19 mouse cellular contexts compared by ENCODE assay signal in the genomic region with DNA sequence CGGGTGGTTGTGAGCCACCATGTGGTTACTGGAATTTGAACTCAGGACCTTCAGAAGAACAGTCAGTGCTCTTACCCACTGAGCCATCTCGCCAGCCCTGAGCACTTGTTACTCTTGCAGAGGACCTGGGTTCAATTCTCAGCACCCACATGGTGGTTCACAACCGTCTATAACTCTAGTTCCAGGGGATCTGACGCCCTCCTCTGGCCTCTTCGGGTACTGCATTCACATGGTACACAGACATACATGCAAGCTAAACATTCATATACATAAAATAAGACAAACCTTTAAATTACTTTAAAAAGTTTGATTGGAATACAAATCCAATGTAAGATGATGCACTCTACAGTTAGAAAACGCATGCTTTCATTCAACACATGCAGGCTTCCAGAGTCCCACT. TPM values are rescaled to one million over a fixed set of nuclear protein-coding genes. Genes with fewer than 3 reads are reported as not detected.
DNase-seq lines count a peak whose midpoint lies in the region; ATAC-seq and TF ChIP-seq lines count a peak whose summit lies in the region.
"Had no signal": no experiment of that assay in that cellular context is flagged by ENCODE, and none has a peak within 500 bp of the region (broad histone marks: within the 10 kb centered on the region; RNA-seq: fewer than 3 reads in every experiment).

No protein-coding gene starts in this region.

- no peak for TF ChIP-seq EP300 in liver, postnatal 0 days (IDR thresholded peaks at IDR 0.05; ENCODE audit: low read depth)
- no peak for TF ChIP-seq EP300 in ES-Bruce4 (IDR thresholded peaks at IDR 0.05; ENCODE audit: insufficient read depth, low read depth, low read length)

- no peaks in the 10 kb centered on the region for H3K9me3 ChIP-seq in liver, postnatal 0 days (ENCODE audit: low read length)
- no peaks in the 10 kb centered on the region; the same call in 1 of the 2 replicates for H3K9me3 ChIP-seq in liver, embryonic 12.5 days (replicated peaks)
- no peaks in the 10 kb centered on the region for H3K9me3 ChIP-seq in ES-Bruce4 (replicated peaks; ENCODE audit: control insufficient read depth, insufficient read depth, low read length, poor library complexity, severe bottlenecking)
- no peaks in the 10 kb centered on the region for H3K9me3 ChIP-seq in embryonic facial prominence, embryonic 10.5 days
- H3K9me3 ChIP-seq: embryonic facial prominence, embryonic 15.5 days; liver, embryonic 15.5 days; megakaryocyte, embryonic 14.5 days; midbrain, embryonic 15.5 days; stomach, embryonic 15.5 days had no signal

- peaks cover 23% of the 10 kb centered on the region for H3K4me1 ChIP-seq in liver, postnatal 0 days (ENCODE audit: insufficient read depth)
- H3K4me1 ChIP-seq in liver, embryonic 12.5 days = peaks cover 48% of the 10 kb centered on the region
- H3K4me1 ChIP-seq in ES-Bruce4 (ENCODE audit: control insufficient read depth, insufficient read depth, low read length) = peaks cover 4% of the 10 kb centered on the region
- H3K4me1 ChIP-seq in embryonic facial prominence, embryonic 10.5 days = peaks cover 39% of the 10 kb centered on the region

- CTCF ChIA-PET in Patski (lab: Charles Lee) = no interaction called here

- no peaks in the 10 kb centered on the region for H3K27me3 ChIP-seq in liver, postnatal 0 days (ENCODE audit: insufficient read depth, low read length)
- no peaks in the 10 kb centered on the region for H3K27me3 ChIP-seq in liver, embryonic 12.5 days (replicated peaks)
- no peaks in the 10 kb centered on the region for H3K27me3 ChIP-seq in ES-Bruce4 (ENCODE audit: control insufficient read depth, insufficient read depth, low read length, poor library complexity, severe bottlenecking)
- no peaks in the 10 kb centered on the region for H3K27me3 ChIP-seq in Patski
- H3K27me3 ChIP-seq in embryonic facial prominence, embryonic 10.5 days (replicated peaks; ENCODE audit: low read depth, poor library complexity, severe bottlenecking) = no peaks in the 10 kb centered on the region
- H3K27me3 ChIP-seq: embryonic facial prominence, embryonic 15.5 days; liver, embryonic 15.5 days; megakaryocyte, embryonic 14.5 days; midbrain, embryonic 15.5 days; stomach, embryonic 15.5 days had no signal

- no peak for TF ChIP-seq POLR2A in ES-Bruce4 (IDR thresholded peaks at IDR 0.05; ENCODE audit: insufficient read depth, low read length)

- DNase-seq in liver, postnatal 0 days = no peak
- no peak for DNase-seq in Patski (ENCODE audit: low read depth, low spot score)
- peak; percentile 57 for DNase-seq in testis, postnatal 10 days (ENCODE audit: low spot score)
- DNase-seq in urinary bladder, adult 18-20 months (ENCODE audit: low spot score in 2 of 2) = no peak
- no peak for DNase-seq in embryonic facial prominence, embryonic 10.5 days (ENCODE audit: low spot score)
- DNase-seq: adrenal gland, postnatal 10 days; cerebellum, adult 11-12 months; lung, postnatal 14 days; right cerebral cortex, postnatal 14 days; spleen, adult 18-20 months had no signal

- H3K27ac ChIP-seq in liver, postnatal 0 days (ENCODE audit: low read depth) = no peak overlapping the region
- no peak overlapping the region for H3K27ac ChIP-seq in liver, embryonic 12.5 days
- no peak overlapping the region for H3K27ac ChIP-seq in ES-Bruce4 (ENCODE audit: insufficient read depth, low read length)
- no peak overlapping the region for H3K27ac ChIP-seq in embryonic facial prominence, embryonic 10.5 days (replicated peaks)
- H3K27ac ChIP-seq: embryonic facial prominence, embryonic 15.5 days; liver, embryonic 15.5 days; midbrain, embryonic 15.5 days; stomach, embryonic 15.5 days had no signal

- ATAC-seq in liver, postnatal 0 days = no peak
- no peak for ATAC-seq in liver, embryonic 12.5 days
- ATAC-seq in Patski = no peak
- ATAC-seq: activated CD4-positive, CD25-positive, alpha-beta regulatory T cell, adult 4 months; inflammation-experienced regulatory T-cells, adult 6 months; midbrain, embryonic 15.5 days had no signal

- H3K9ac ChIP-seq in liver, postnatal 0 days (replicated peaks) = no peak overlapping the region
- no peak overlapping the region for H3K9ac ChIP-seq in liver, embryonic 12.5 days
- no peak overlapping the region for H3K9ac ChIP-seq in ES-Bruce4 (ENCODE audit: low read depth, poor library complexity, severe bottlenecking)
- H3K9ac ChIP-seq: embryonic facial prominence, embryonic 15.5 days; liver, embryonic 15.5 days; midbrain, embryonic 15.5 days; stomach, embryonic 15.5 days had no signal

- POLR2A ChIA-PET in Patski (lab: Charles Lee) = no interaction called here

- 70% methylated on average over 6 of the region's 6 CpGs for WGBS in liver, postnatal 0 days (ENCODE audit: insufficient replicate concordance)
- 67% methylated on average over 6 of the region's 6 CpGs for WGBS in liver, embryonic 12.5 days (ENCODE audit: insufficient replicate concordance)
- WGBS in embryonic facial prominence, embryonic 10.5 days = 80% methylated on average over 6 of the region's 6 CpGs

- H3K36me3 ChIP-seq in liver, postnatal 0 days (replicated peaks; ENCODE audit: insufficient read depth, low read length) = no peaks in the 10 kb centered on the region
- H3K36me3 ChIP-seq in liver, embryonic 12.5 days = no peaks in the 10 kb centered on the region
- no peaks in the 10 kb centered on the region for H3K36me3 ChIP-seq in ES-Bruce4 (ENCODE audit: control insufficient read depth, insufficient read depth, low read length, poor library complexity, severe bottlenecking)
- H3K36me3 ChIP-seq in embryonic facial prominence, embryonic 10.5 days (replicated peaks) = peaks cover 6% of the 10 kb centered on the region
- H3K36me3 ChIP-seq: embryonic facial prominence, embryonic 15.5 days; liver, embryonic 15.5 days; midbrain, embryonic 15.5 days; stomach, embryonic 15.5 days had no signal

- TF ChIP-seq CTCF in liver, postnatal 0 days (IDR thresholded peaks at IDR 0.05; ENCODE audit: low read depth) = peak; percentile 29; the same call in 1 of the 2 replicates
- TF ChIP-seq CTCF in ES-Bruce4 (IDR thresholded peaks at IDR 0.05; ENCODE audit: low read depth, low read length) (peak; percentile 11), Patski (IDR thresholded peaks at IDR 0.05) (peak; percentile 26)

- in situ Hi-C loops in Patski (cut with MboI; ENCODE audit: low pct_unique_long_range_greater_than_20kb) = no loop called here

- H3K4me3 ChIP-seq in liver, postnatal 0 days (ENCODE audit: low read depth, low read length) = no peak overlapping the region
- no peak overlapping the region for H3K4me3 ChIP-seq in liver, embryonic 12.5 days
- H3K4me3 ChIP-seq in ES-Bruce4 (ENCODE audit: low read depth, low read length) = no peak overlapping the region
- no peak overlapping the region for H3K4me3 ChIP-seq in embryonic facial prominence, embryonic 10.5 days
- H3K4me3 ChIP-seq: embryonic facial prominence, embryonic 15.5 days; liver, embryonic 15.5 days; megakaryocyte, embryonic 14.5 days; midbrain, embryonic 15.5 days; stomach, embryonic 15.5 days had no signal

- H3K4me2 ChIP-seq in liver, postnatal 0 days (ENCODE audit: low read depth, low read length) = no peak overlapping the region
- H3K4me2 ChIP-seq in liver, embryonic 12.5 days = no peak overlapping the region
- H3K4me2 ChIP-seq: embryonic facial prominence, embryonic 15.5 days; liver, embryonic 15.5 days; midbrain, embryonic 15.5 days; stomach, embryonic 15.5 days had no signal

RNA-seq across cellular contexts. Expression of gene Cand2, which starts 2.1 kb away (rescaled TPM):
- 0.59 and 0.61 TPM in 2 replicates for polyA plus RNA-seq in liver, postnatal 0 days (2015; fragmentation: Nextera tagmentation; extraction: Ambion mirVana)
- 9.5 and 10.5 TPM in 2 replicates for polyA plus RNA-seq in liver, embryonic 12.5 days (2016; fragmentation: Nextera tagmentation; extraction: Ambion mirVana)
- polyA plus RNA-seq in ES-Bruce4 (2011; ENCODE audit: insufficient read depth, insufficient read length, low read depth, missing spikeins) = 12.8 and 13.9 TPM in 2 replicates
- polyA plus RNA-seq in Patski (2021) = 9.9 TPM
- 68.9 and 71.8 TPM in 2 replicates for polyA plus RNA-seq in embryonic facial prominence, embryonic 10.5 days (2016; fragmentation: Nextera tagmentation; extraction: Ambion mirVana)

RNA-seq across cellular contexts. Expression of gene Tmem40, which starts 10.0 kb away (rescaled TPM):
- 18.9 and 21.2 TPM in 2 replicates for polyA plus RNA-seq in liver, postnatal 0 days (2015; fragmentation: Nextera tagmentation; extraction: Ambion mirVana)
- 29.1 and 32.7 TPM in 2 replicates for polyA plus RNA-seq in liver, embryonic 12.5 days (2016; fragmentation: Nextera tagmentation; extraction: Ambion mirVana)
- polyA plus RNA-seq in ES-Bruce4 (2011; ENCODE audit: insufficient read depth, insufficient read length, low read depth, missing spikeins) (12.9 and 16.9 TPM in 2 replicates), Patski (2021) (not detected)
- 1.1 and 1.6 TPM in 2 replicates for polyA plus RNA-seq in embryonic facial prominence, embryonic 10.5 days (2016; fragmentation: Nextera tagmentation; extraction: Ambion mirVana)
- polyA plus RNA-seq: activated CD4-positive, CD25-positive, alpha-beta regulatory T cell, adult 4 months; inflammation-experienced regulatory T-cells, adult 6 months had no signal

RNA-seq across cellular contexts. Expression of gene Rpl32, which starts 36.3 kb away (rescaled TPM):
- polyA plus RNA-seq in liver, postnatal 0 days (2015; fragmentation: Nextera tagmentation; extraction: Ambion mirVana) = 1,354 and 1,414 TPM in 2 replicates
- polyA plus RNA-seq in liver, embryonic 12.5 days (2016; fragmentation: Nextera tagmentation; extraction: Ambion mirVana) = 1,876 and 1,897 TPM in 2 replicates
- polyA plus RNA-seq in ES-Bruce4 (2011; ENCODE audit: insufficient read depth, insufficient read length, low read depth, missing spikeins) = 3,790 and 3,890 TPM in 2 replicates
- polyA plus RNA-seq in Patski (2021) = 1,474 TPM
- 1,826 and 1,867 TPM in 2 replicates for polyA plus RNA-seq in embryonic facial prominence, embryonic 10.5 days (2016; fragmentation: Nextera tagmentation; extraction: Ambion mirVana)
